Mouse (Mus musculus) lung, adult 2 months (tissue): ENCODE data around the gene Thsd4. TPM values are rescaled to one million over a fixed set of nuclear protein-coding genes. Genes with fewer than 3 reads are reported as not detected.
A peak's percentile ranks its signal among the peaks of the same experiment; 100 is the strongest.

ENCODE experiments used
- DNase-seq: peaks from one replicate; pipeline ENCODE4 v3.0.0; 2022
- H3K4me1 ChIP-seq: fragments of 200-500 bp; 2 replicates; pipeline ENCODE4 v1.6.1; 2011; ENCODE audit warnings: low read length; ENCODE audit not compliant: control insufficient read depth, insufficient read depth
- H3K4me3 ChIP-seq: fragments of 200-500 bp; replicated peaks from 2 replicates; pipeline ENCODE3; 2011; ENCODE audit warnings: low read depth, mild to moderate bottlenecking, control low read depth, low read length; ENCODE audit errors: extremely low read depth
- CTCF ChIP-seq: fragments of 200-500 bp; IDR thresholded peaks from 2 replicates; pipeline ENCODE4 v1.5.1; 2011; ENCODE audit warnings: mild to moderate bottlenecking, low read length, control low read depth; ENCODE audit not compliant: insufficient read depth
- POLR2A ChIP-seq: fragments of 200-500 bp; IDR thresholded peaks from 2 replicates; pipeline ENCODE4 v1.6.1; 2011; ENCODE audit warnings: low read depth, mild to moderate bottlenecking, control low read depth, low read length, borderline replicate concordance; ENCODE audit errors: extremely low read depth
- WGBS: fragments of 180-500 bp; shearing (Covaris S2); methylation state at CpG from one replicate; pipeline ENCODE4 v1.1.7; 2018; 5-methylcytosine and 5-hydroxymethylcytosine counted together
- polyA plus RNA-seq: library from polyadenylated mRNA; depleted of rRNA; stranded (reverse); fragments of >200 nt; gene quantifications from 2 replicates; pipeline ENCODE4 v1.2.3, GENCODE M21; 2012

The Thsd4 gene
- polyA plus RNA-seq, 1 experiment: 27.2 TPM

GRCm38 (mm10) chr9:60115306-60115705 lies 406.5 kb downstream of the Thsd4 start:
- TF ChIP-seq CTCF (no peak), POLR2A (no peak)
- DNase-seq: no peak
- Histone ChIP-seq H3K4me3 (no peak overlapping the region), H3K4me1 (no peaks in the 10 kb centered on the region)
- 93% methylated on average over 9 of the region's 9 CpGs for WGBS

- no peak for TF ChIP-seq POLR2A
- no peak for TF ChIP-seq CTCF
- 84% methylated on average over 5 of the region's 5 CpGs for WGBS
- no peaks in the 10 kb centered on the region for H3K4me1 ChIP-seq
- DNase-seq: no peak
- H3K4me3 ChIP-seq: no peak overlapping the region
Observed at GRCm38 (mm10) chr9:60110200-60110599, 411.6 kb downstream of the Thsd4 start.

GRCm38 (mm10) chr9:60106683-60107082 lies 415.2 kb downstream of the Thsd4 start:
- TF ChIP-seq CTCF: no peak
- TF ChIP-seq POLR2A: no peak
- DNase-seq: no peak
- H3K4me1 ChIP-seq: no peaks in the 10 kb centered on the region
- 77% methylated on average over 6 of the region's 6 CpGs for WGBS
- no peak overlapping the region for H3K4me3 ChIP-seq

- TF ChIP-seq CTCF (no peak), POLR2A (no peak)
- Histone ChIP-seq H3K4me3 (no peak overlapping the region), H3K4me1 (no peaks in the 10 kb centered on the region)
- DNase-seq: no peak
- 18% methylated on average over 1 of the region's 1 CpGs for WGBS
Observed at GRCm38 (mm10) chr9:60106106-60106505, 415.7 kb downstream of the Thsd4 start.

GRCm38 (mm10) chr9:60094211-60094610 lies 427.6 kb downstream of the Thsd4 start:
- Histone ChIP-seq H3K4me1 (no peaks in the 10 kb centered on the region; the same call in 1 of the 2 replicates), H3K4me3 (no peak overlapping the region)
- 41% methylated on average over 1 of the region's 1 CpGs for WGBS
- DNase-seq: no peak
- TF ChIP-seq POLR2A: no peak
- no peak for TF ChIP-seq CTCF

- WGBS: 66% methylated on average over 5 of the region's 5 CpGs
- no peaks in the 10 kb centered on the region; the same call in 1 of the 2 replicates for H3K4me1 ChIP-seq
- DNase-seq: no peak
- no peak overlapping the region for H3K4me3 ChIP-seq
- TF ChIP-seq POLR2A (no peak), CTCF (no peak)
Observed at GRCm38 (mm10) chr9:60092428-60092827, 429.4 kb downstream of the Thsd4 start.

- H3K4me3 ChIP-seq: no peak overlapping the region
- no peaks in the 10 kb centered on the region for H3K4me1 ChIP-seq
- 77% methylated on average over 4 of the region's 4 CpGs for WGBS
- DNase-seq: no peak
- TF ChIP-seq POLR2A (no peak), CTCF (no peak)
Observed at GRCm38 (mm10) chr9:60089441-60089840, 432.4 kb downstream of the Thsd4 start.

GRCm38 (mm10) chr9:60088101-60088500 lies 433.7 kb downstream of the Thsd4 start:
- DNase-seq: peak; percentile 14
- WGBS: 55% methylated on average over 5 of the region's 5 CpGs
- peak; percentile 70 for TF ChIP-seq CTCF
- no peak for TF ChIP-seq POLR2A
- Histone ChIP-seq H3K4me3 (no peak overlapping the region), H3K4me1 (no peaks in the 10 kb centered on the region)

GRCm38 (mm10) chr9:60082107-60082581 lies 439.7 kb downstream of the Thsd4 start:
- no peak for DNase-seq
- Histone ChIP-seq H3K4me3 (no peak overlapping the region), H3K4me1 (no peaks in the 10 kb centered on the region)
- TF ChIP-seq POLR2A (no peak), CTCF (no peak)
- WGBS: 20% methylated on average over 5 of the region's 5 CpGs

- WGBS: 47% methylated on average over 1 of the region's 1 CpGs
- DNase-seq: no peak
- H3K4me1 ChIP-seq: no peaks in the 10 kb centered on the region
- H3K4me3 ChIP-seq: no peak overlapping the region
- TF ChIP-seq POLR2A (no peak), CTCF (no peak)
Observed at GRCm38 (mm10) chr9:60077761-60078160, 444.1 kb downstream of the Thsd4 start.
